In the genomic region with DNA sequence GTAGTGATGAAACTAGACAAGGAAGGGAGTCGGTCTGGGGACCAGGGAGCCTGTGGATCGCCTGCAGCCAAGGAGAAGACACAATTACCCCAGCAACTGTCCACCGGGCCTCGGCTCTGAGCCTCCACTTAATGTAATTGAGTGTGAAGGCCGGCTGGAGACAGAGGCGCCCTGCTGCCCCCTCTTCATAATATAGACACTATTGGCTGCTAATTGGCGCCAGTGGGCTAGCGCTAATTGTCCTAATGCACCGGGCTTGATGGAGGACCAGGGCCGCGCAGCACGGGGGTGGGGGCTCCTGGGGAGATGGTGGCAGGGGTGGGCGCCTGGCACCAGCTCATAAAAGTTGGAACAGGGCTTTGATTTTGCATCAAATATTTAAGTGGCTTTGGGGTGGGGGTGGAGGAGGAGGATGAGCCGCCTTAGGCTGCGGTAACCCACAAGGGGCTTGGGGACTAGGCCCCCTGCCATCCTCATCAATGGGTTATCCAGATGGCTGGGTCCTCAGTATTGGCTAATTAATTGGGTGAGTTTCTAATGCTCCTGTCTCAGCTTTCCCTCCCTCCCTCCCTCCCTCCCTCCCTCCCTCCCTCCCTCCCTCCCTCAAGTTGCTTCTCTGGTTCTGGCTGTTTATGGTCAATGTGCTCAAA, we compare ENCODE assay signal across 15 mouse cellular contexts.
DNase-seq lines count a peak whose midpoint lies in the region; ATAC-seq and TF ChIP-seq lines count a peak whose summit lies in the region.
"Had no signal": no experiment of that assay in that cellular context is flagged by ENCODE, and none has a peak within 500 bp of the region (broad histone marks: within the 10 kb centered on the region; RNA-seq: fewer than 3 reads in every experiment).

No protein-coding gene starts in this region.

- peaks cover 6% of the 10 kb centered on the region for H3K4me1 ChIP-seq in embryonic facial prominence, embryonic 13.5 days
- H3K4me1 ChIP-seq in hindbrain, embryonic 14.5 days (replicated peaks; ENCODE audit: control insufficient read depth, insufficient read depth, low read length) = peaks cover 3% of the 10 kb centered on the region; the same call in 1 of the 2 replicates
- H3K4me1 ChIP-seq in midbrain, embryonic 15.5 days = peaks cover 6% of the 10 kb centered on the region; the same call in 1 of the 2 replicates
- no peaks in the 10 kb centered on the region for H3K4me1 ChIP-seq in liver, postnatal 0 days (ENCODE audit: insufficient read depth)

- no peak overlapping the region for H3K9ac ChIP-seq in embryonic facial prominence, embryonic 13.5 days
- H3K9ac ChIP-seq in hindbrain, embryonic 14.5 days = no peak overlapping the region
- no peak overlapping the region for H3K9ac ChIP-seq in midbrain, embryonic 15.5 days
- H3K9ac ChIP-seq in liver, postnatal 0 days (replicated peaks) = no peak overlapping the region
- H3K9ac ChIP-seq: liver, embryonic 14.5 days had no signal

- DNase-seq in embryo, embryonic 10 days (ENCODE audit: low spot score) = peak; percentile 29
- DNase-seq in hindbrain, embryonic 14.5 days (ENCODE audit: low spot score) = no peak
- no peak for DNase-seq in ovary, postnatal 14 days (ENCODE audit: low spot score)
- no peak for DNase-seq in heart, adult 9 months (ENCODE audit: low spot score in 2 of 2)
- no peak for DNase-seq in heart, adult 18-20 months
- DNase-seq in liver, postnatal 0 days = no peak
- DNase-seq: adrenal gland, adult 2 months; heart, adult 11 months; kidney, postnatal 36 days had no signal

- TF ChIP-seq EP300 in liver, postnatal 0 days (IDR thresholded peaks at IDR 0.05; ENCODE audit: low read depth) = no peak

- H3K27me3 ChIP-seq in embryonic facial prominence, embryonic 13.5 days = peaks cover 14% of the 10 kb centered on the region
- no peaks in the 10 kb centered on the region for H3K27me3 ChIP-seq in hindbrain, embryonic 14.5 days (ENCODE audit: control insufficient read depth, insufficient read depth, low read length)
- H3K27me3 ChIP-seq in midbrain, embryonic 15.5 days (replicated peaks) = no peaks in the 10 kb centered on the region
- H3K27me3 ChIP-seq in liver, postnatal 0 days (ENCODE audit: insufficient read depth, low read length) = no peaks in the 10 kb centered on the region

- peak overlapping the region; percentile 18 for H3K4me2 ChIP-seq in embryonic facial prominence, embryonic 13.5 days
- H3K4me2 ChIP-seq in hindbrain, embryonic 14.5 days (replicated peaks) = no peak overlapping the region
- no peak overlapping the region for H3K4me2 ChIP-seq in midbrain, embryonic 15.5 days
- no peak overlapping the region for H3K4me2 ChIP-seq in liver, postnatal 0 days (ENCODE audit: low read depth, low read length)

- no peak for TF ChIP-seq CTCF in liver, postnatal 0 days (IDR thresholded peaks at IDR 0.05; ENCODE audit: low read depth)

- no peaks in the 10 kb centered on the region for H3K36me3 ChIP-seq in embryonic facial prominence, embryonic 13.5 days
- no peaks in the 10 kb centered on the region for H3K36me3 ChIP-seq in hindbrain, embryonic 14.5 days (replicated peaks; ENCODE audit: control insufficient read depth, insufficient read depth)
- no peaks in the 10 kb centered on the region for H3K36me3 ChIP-seq in midbrain, embryonic 15.5 days (replicated peaks)
- no peaks in the 10 kb centered on the region for H3K36me3 ChIP-seq in liver, postnatal 0 days (replicated peaks; ENCODE audit: insufficient read depth, low read length)

- 13% methylated on average over 15 of the region's 15 CpGs for WGBS in embryonic facial prominence, embryonic 13.5 days
- 12% methylated on average over 15 of the region's 15 CpGs for WGBS in hindbrain, embryonic 14.5 days
- 8% methylated on average over 15 of the region's 15 CpGs for WGBS in midbrain, embryonic 15.5 days
- WGBS in liver, postnatal 0 days (ENCODE audit: insufficient replicate concordance) = 39% methylated on average over 15 of the region's 15 CpGs

- ATAC-seq in embryonic facial prominence, embryonic 13.5 days (ENCODE audit: insufficient number of reproducible peaks, insufficient read depth, low FRiP score, low TSS enrichment, low read depth) = no peak
- peak; percentile 57 for ATAC-seq in hindbrain, embryonic 14.5 days (ENCODE audit: low FRiP score)
- peak; percentile 78 for ATAC-seq in midbrain, embryonic 15.5 days (replicated peaks)
- no peak for ATAC-seq in liver, postnatal 0 days
- ATAC-seq: CD4-positive, CD25-positive, alpha-beta regulatory T cell, adult 4 months; Patski had no signal

- no peak overlapping the region for H3K27ac ChIP-seq in embryonic facial prominence, embryonic 13.5 days
- no peak overlapping the region for H3K27ac ChIP-seq in hindbrain, embryonic 14.5 days
- peak overlapping the region; percentile 9; the same call in 1 of the 2 replicates for H3K27ac ChIP-seq in midbrain, embryonic 15.5 days
- no peak overlapping the region for H3K27ac ChIP-seq in liver, postnatal 0 days (ENCODE audit: low read depth)
- H3K27ac ChIP-seq: liver, embryonic 14.5 days; stomach, postnatal 0 days had no signal

- H3K9me3 ChIP-seq in embryonic facial prominence, embryonic 13.5 days = no peaks in the 10 kb centered on the region
- no peaks in the 10 kb centered on the region for H3K9me3 ChIP-seq in hindbrain, embryonic 14.5 days (ENCODE audit: control insufficient read depth, low read length)
- no peaks in the 10 kb centered on the region for H3K9me3 ChIP-seq in midbrain, embryonic 15.5 days
- peaks cover 3% of the 10 kb centered on the region; the same call in 1 of the 2 replicates for H3K9me3 ChIP-seq in liver, postnatal 0 days (ENCODE audit: low read length)

- no peak overlapping the region for H3K4me3 ChIP-seq in embryonic facial prominence, embryonic 13.5 days
- H3K4me3 ChIP-seq in hindbrain, embryonic 14.5 days (replicated peaks; ENCODE audit: low read length) = no peak overlapping the region
- no peak overlapping the region for H3K4me3 ChIP-seq in midbrain, embryonic 15.5 days
- H3K4me3 ChIP-seq in liver, postnatal 0 days (ENCODE audit: low read depth, low read length) = no peak overlapping the region

Comparison
In these comparisons a context has a peak if more than half of its experiments do, and no peak if none do; other contexts are left out.
1. ATAC-seq: peak in hindbrain, embryonic 14.5 days (single experiment) and midbrain, embryonic 15.5 days (single experiment); none in embryonic facial prominence, embryonic 13.5 days (single experiment) and liver, postnatal 0 days (single experiment).